Mouse (Mus musculus): ENCODE results near the gene Hhat. TPM values are rescaled to one million over a fixed set of nuclear protein-coding genes. Genes with fewer than 3 reads are reported as not detected.

Gene Hhat
- polyA plus RNA-seq, 1 experiment from 2014 or later: 4.8 TPM

DNA sequence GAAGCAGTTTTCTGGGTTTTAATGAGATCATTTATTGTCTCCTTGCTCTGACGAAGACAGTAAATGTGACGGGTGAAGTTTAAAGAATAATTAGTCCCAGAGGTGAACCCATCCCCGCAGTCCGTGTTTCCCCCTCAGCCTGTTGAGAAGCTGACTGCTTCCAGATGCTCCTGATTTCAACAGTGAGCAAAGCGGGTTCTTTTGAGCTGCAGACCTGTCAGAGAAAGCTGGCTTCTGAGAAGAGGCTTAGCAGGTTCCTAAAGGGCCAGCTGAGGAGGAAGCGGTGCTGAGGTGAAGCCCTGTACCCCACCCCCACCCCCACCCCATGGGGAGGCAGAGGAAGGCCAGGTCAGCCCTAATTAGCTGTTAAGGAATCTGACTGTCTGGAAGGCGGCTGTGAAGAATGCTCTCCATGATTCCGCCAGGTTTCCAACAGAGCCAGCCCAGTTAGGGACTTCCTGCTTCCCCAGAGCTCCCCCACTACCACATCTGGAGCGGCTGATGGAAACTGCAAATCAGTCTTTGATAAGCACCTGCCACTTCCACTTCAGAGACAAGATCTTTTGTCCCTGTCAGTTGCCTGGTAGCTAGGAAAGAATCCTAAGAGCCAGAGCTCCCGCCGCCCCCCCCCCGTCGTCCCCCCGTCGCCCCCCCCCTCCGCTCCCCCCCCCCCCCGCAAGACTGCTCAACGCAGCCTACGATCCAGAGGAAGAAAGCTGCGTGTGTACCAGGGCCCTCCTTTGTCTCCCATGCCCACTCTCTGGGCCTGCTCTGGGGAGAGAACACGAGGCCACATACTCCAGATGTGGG lies 25.4 kb upstream of the Hhat start:
- TF ChIP-seq CTCF (IDR thresholded peaks at IDR 0.05; ENCODE audit: low read depth): no peak
- ATAC-seq: no peak
- H3K9me3 ChIP-seq (ENCODE audit: control insufficient read depth): no peaks in the 10 kb centered on the region
- no peaks in the 10 kb centered on the region for H3K36me3 ChIP-seq (ENCODE audit: control insufficient read depth, insufficient read depth)
- H3K27me3 ChIP-seq (replicated peaks; ENCODE audit: control insufficient read depth, insufficient read depth, low read length): no peaks in the 10 kb centered on the region
- no peak overlapping the region for H3K4me3 ChIP-seq (ENCODE audit: low read depth, low read length)
- no peak overlapping the region for H3K27ac ChIP-seq (ENCODE audit: low read depth, low read length)
- H3K4me1 ChIP-seq (replicated peaks; ENCODE audit: control insufficient read depth, insufficient read depth, low read length): peaks cover 3% of the 10 kb centered on the region; the same call in 1 of the 2 replicates
- WGBS: 33% methylated on average over 13 of the region's 21 CpGs
- H3K4me2 ChIP-seq (replicated peaks; ENCODE audit: low read depth): no peak overlapping the region
- no peak overlapping the region for H3K9ac ChIP-seq (ENCODE audit: low read depth, low read length)

DNA sequence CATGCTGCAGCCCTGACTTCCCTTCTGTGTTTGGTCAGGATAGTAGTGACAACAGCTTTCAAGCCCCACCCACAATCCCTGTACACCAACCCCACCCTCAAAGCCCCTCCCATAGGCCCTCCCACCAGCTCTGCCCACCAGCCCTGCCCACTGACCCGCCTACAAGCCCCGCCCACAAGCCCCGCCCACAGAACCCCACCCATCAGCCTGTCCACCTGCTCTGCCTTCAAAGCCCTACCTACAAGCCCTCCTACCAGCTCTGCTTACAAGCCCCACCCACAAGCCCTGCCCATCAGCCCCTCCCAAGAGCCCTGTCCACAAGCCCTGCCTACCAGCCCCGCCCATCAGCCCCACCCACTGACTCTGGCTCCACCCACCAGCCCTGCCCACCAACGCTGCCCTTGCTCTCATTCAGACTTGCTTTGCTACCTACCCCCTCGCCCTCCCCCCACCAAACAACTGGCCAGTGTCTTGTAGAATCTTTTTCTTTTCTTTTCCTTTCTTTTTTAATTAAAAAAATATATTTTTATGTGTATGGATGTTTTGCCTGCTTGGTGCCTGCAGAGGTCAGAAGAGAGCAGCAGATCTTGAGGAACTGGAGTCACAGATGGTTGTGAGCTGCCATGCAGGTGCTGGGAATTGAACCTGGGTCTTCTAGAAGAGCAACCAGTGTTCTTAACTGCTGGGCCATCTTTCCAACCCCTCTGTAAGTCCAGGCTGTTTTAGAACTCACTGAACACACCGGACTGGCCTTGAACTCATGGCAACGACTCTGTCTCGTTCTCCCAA lies 24.1 kb upstream of the Hhat start:
- WGBS: 59% methylated on average over 9 of the region's 9 CpGs
- peaks cover 3% of the 10 kb centered on the region; the same call in 1 of the 2 replicates for H3K4me1 ChIP-seq (replicated peaks; ENCODE audit: control insufficient read depth, insufficient read depth, low read length)
- ATAC-seq: peak; percentile 59

DNA sequence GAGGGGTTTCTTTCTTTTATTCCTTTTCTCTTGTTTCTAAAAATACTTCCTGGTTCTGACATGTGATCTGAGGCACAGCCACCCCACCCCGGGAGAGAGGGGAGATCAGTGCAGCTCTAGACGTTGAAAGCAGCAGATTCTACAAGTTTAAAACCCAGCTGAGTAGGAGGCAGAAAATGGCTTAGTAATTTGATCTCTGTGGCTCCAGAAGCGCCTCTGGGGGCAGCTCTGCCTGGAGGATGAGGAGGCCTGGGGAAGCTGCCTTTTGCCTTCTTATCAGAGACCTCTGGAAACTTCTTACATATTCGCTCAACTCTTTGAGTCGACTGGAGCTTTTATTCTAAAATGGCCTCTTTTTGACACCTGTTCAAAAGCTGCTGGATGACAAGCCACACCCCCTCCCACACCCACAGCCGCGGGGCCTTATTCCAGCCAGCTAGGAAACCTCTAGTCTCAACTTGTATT lies 20.9 kb upstream of the Hhat start:
- H3K9ac ChIP-seq (ENCODE audit: low read depth, low read length): no peak overlapping the region

More for the DNA sequence above, 24.1 kb upstream of the Hhat start:
- no peak overlapping the region for H3K4me2 ChIP-seq (replicated peaks; ENCODE audit: low read depth)
- H3K27me3 ChIP-seq (replicated peaks; ENCODE audit: control insufficient read depth, insufficient read depth, low read length): no peaks in the 10 kb centered on the region
- H3K9me3 ChIP-seq (ENCODE audit: control insufficient read depth): no peaks in the 10 kb centered on the region
- no peak overlapping the region for H3K9ac ChIP-seq (ENCODE audit: low read depth, low read length)
- no peak overlapping the region for H3K4me3 ChIP-seq (ENCODE audit: low read depth, low read length)
- H3K36me3 ChIP-seq (ENCODE audit: control insufficient read depth, insufficient read depth): no peaks in the 10 kb centered on the region
- peak; percentile 30 for TF ChIP-seq CTCF (IDR thresholded peaks at IDR 0.05; ENCODE audit: low read depth)
- no peak overlapping the region for H3K27ac ChIP-seq (ENCODE audit: low read depth, low read length)

DNA sequence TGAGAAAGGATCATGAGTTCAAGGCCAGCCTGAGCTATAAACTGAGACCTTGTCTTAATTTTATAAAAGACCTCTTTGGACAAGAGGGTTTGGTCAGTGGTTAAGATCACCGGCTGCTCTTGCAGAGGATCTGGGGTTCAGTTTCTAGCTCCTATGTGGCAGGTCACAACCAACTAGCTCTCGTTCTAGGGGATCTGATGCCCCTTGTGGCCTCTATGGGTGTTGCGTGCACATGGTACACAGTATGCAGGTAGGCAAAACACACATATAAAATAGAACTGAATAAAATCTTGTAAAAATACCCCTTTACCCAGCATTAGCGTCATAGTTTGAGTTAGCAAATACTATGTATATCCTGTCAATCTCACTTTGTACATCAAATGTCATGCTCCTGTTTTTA lies 19.4 kb upstream of the Hhat start:
- no peaks in the 10 kb centered on the region for H3K27me3 ChIP-seq (replicated peaks; ENCODE audit: control insufficient read depth, insufficient read depth, low read length)
- no peak overlapping the region for H3K4me2 ChIP-seq (replicated peaks; ENCODE audit: low read depth)
- TF ChIP-seq CTCF (IDR thresholded peaks at IDR 0.05; ENCODE audit: low read depth): peak; percentile 69
- ATAC-seq: no peak
- H3K27ac ChIP-seq (ENCODE audit: low read depth, low read length): no peak overlapping the region
- 87% methylated on average over 4 of the region's 4 CpGs for WGBS
- H3K9me3 ChIP-seq (ENCODE audit: control insufficient read depth): no peaks in the 10 kb centered on the region
- no peak overlapping the region for H3K4me3 ChIP-seq (ENCODE audit: low read depth, low read length)
- H3K4me1 ChIP-seq (replicated peaks; ENCODE audit: control insufficient read depth, insufficient read depth, low read length): peaks cover 3% of the 10 kb centered on the region; the same call in 1 of the 2 replicates
- H3K9ac ChIP-seq (ENCODE audit: low read depth, low read length): no peak overlapping the region
- H3K36me3 ChIP-seq (ENCODE audit: control insufficient read depth, insufficient read depth): no peaks in the 10 kb centered on the region

More for the DNA sequence above, 20.9 kb upstream of the Hhat start:
- 8% methylated on average over 7 of the region's 7 CpGs for WGBS
- Histone ChIP-seq H3K4me3 (ENCODE audit: low read depth, low read length) (no peak overlapping the region), H3K27ac (ENCODE audit: low read depth, low read length) (no peak overlapping the region), H3K4me1 (replicated peaks; ENCODE audit: control insufficient read depth, insufficient read depth, low read length) (peaks cover 3% of the 10 kb centered on the region; the same call in 1 of the 2 replicates), H3K36me3 (ENCODE audit: control insufficient read depth, insufficient read depth) (no peaks in the 10 kb centered on the region), H3K9me3 (ENCODE audit: control insufficient read depth) (no peaks in the 10 kb centered on the region), H3K4me2 (replicated peaks; ENCODE audit: low read depth) (no peak overlapping the region; the same call in 1 of the 2 replicates), H3K27me3 (replicated peaks; ENCODE audit: control insufficient read depth, insufficient read depth, low read length) (no peaks in the 10 kb centered on the region)
- no peak for ATAC-seq
- TF ChIP-seq CTCF (IDR thresholded peaks at IDR 0.05; ENCODE audit: low read depth): no peak

DNA sequence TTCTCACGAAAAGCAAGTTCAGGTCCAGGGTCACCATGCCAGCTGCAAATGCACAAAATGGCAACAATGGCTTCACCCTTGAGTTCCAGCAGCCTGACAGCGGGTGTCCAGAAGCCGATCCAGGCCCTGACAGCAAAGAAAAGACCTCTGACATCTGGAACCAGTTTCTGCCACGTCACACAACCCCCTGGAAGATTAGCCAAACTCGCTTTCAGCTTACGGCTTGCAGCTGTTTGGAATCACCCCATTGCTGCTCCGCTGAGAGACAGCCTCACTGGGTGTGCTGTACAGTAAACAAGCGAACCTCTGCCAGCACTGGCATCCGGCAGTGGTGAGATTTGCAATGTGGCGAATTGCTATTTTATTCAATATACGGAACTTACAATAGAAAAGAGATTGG lies 18.8 kb upstream of the Hhat start:
- WGBS: 71% methylated on average over 11 of the region's 11 CpGs
- H3K27me3 ChIP-seq (replicated peaks; ENCODE audit: control insufficient read depth, insufficient read depth, low read length): no peaks in the 10 kb centered on the region
- no peak overlapping the region for H3K27ac ChIP-seq (ENCODE audit: low read depth, low read length)
- TF ChIP-seq CTCF (IDR thresholded peaks at IDR 0.05; ENCODE audit: low read depth): no peak
- no peaks in the 10 kb centered on the region for H3K36me3 ChIP-seq (ENCODE audit: control insufficient read depth, insufficient read depth)
- H3K4me3 ChIP-seq (ENCODE audit: low read depth, low read length): no peak overlapping the region
- H3K4me1 ChIP-seq (replicated peaks; ENCODE audit: control insufficient read depth, insufficient read depth, low read length): peaks cover 3% of the 10 kb centered on the region; the same call in 1 of the 2 replicates
- ATAC-seq: no peak
- H3K4me2 ChIP-seq (replicated peaks; ENCODE audit: low read depth): no peak overlapping the region
- no peaks in the 10 kb centered on the region for H3K9me3 ChIP-seq (ENCODE audit: control insufficient read depth)
- H3K9ac ChIP-seq (ENCODE audit: low read depth, low read length): no peak overlapping the region

DNA sequence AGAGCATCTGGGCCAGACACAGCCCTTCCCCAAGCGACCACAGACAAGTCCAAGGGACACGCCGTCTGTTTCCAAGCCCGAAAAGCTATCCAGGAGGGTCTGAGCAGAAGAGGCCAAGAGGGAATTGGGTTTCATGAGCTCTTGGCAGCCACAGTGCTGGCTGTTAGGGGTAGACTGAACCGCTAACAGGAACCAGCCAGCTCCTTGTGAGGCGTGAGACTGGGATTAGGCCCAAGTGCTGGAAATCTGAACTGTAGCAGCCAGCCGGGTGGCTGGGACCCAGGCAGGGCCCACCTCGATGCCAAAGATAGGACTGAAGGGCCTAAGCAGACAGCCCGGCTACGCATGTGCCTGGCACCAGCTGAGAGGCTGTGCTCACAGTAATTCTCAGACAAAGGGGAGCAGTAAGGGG lies 18.1 kb upstream of the Hhat start:
- WGBS: 65% methylated on average over 10 of the region's 10 CpGs
- no peaks in the 10 kb centered on the region for H3K27me3 ChIP-seq (replicated peaks; ENCODE audit: control insufficient read depth, insufficient read depth, low read length)
- no peak for TF ChIP-seq CTCF (IDR thresholded peaks at IDR 0.05; ENCODE audit: low read depth)
- no peak for ATAC-seq
- no peak overlapping the region for H3K4me3 ChIP-seq (ENCODE audit: low read depth, low read length)
- H3K27ac ChIP-seq (ENCODE audit: low read depth, low read length): peak overlapping the region; percentile 8; the same call in 1 of the 2 replicates
- H3K9ac ChIP-seq (ENCODE audit: low read depth, low read length): no peak overlapping the region
- H3K4me1 ChIP-seq (replicated peaks; ENCODE audit: control insufficient read depth, insufficient read depth, low read length): peaks cover 3% of the 10 kb centered on the region; the same call in 1 of the 2 replicates
- H3K9me3 ChIP-seq (ENCODE audit: control insufficient read depth): no peaks in the 10 kb centered on the region
- no peaks in the 10 kb centered on the region for H3K36me3 ChIP-seq (ENCODE audit: control insufficient read depth, insufficient read depth)
- H3K4me2 ChIP-seq (replicated peaks; ENCODE audit: low read depth): no peak overlapping the region

Measured in intestine, postnatal 0 days (tissue).